ENCODE assay signal across 34 mouse cellular contexts in the genomic region with DNA sequence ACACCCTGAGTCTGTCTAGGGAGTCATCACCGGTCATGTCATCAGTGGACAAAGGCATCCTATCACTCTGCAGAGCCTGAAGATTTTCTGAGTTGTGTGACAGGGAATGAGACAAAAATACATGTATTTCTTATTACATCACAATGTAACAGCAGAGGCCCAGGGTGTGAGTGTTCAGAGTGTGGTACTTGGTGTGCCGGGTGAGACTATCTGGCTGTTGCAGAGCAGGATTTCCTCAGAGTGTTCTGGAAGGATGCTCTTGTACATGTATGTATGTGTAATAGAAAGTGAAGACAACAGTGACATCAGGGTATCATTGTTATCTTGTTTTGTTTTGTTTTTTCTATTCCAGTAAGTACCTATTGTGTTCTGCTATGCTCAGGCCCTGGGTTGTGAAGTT.
"Had no signal": no experiment of that assay in that cellular context is flagged by ENCODE, and none has a peak within 500 bp of the region (broad histone marks: within the 10 kb centered on the region; RNA-seq: fewer than 3 reads in every experiment).

No protein-coding gene starts in this region.

- H3K4me3 ChIP-seq: heart, embryonic 10.5 days; heart, embryonic 12.5 days; heart, embryonic 13.5 days; heart, embryonic 15.5 days; hindbrain, embryonic 10.5 days; hindbrain, embryonic 12.5 days; hindbrain, embryonic 13.5 days; hindbrain, embryonic 15.5 days; intestine, embryonic 15.5 days; kidney, embryonic 15.5 days; layer of hippocampus, adult 2 months had no signal

- H3K9me3 ChIP-seq: heart, embryonic 10.5 days; heart, embryonic 15.5 days; hindbrain, embryonic 12.5 days; hindbrain, embryonic 13.5 days; hindbrain, embryonic 15.5 days; intestine, embryonic 15.5 days; kidney, embryonic 15.5 days had no signal

- H3K27ac ChIP-seq: heart, embryonic 10.5 days; heart, embryonic 13.5 days; heart, embryonic 15.5 days; hindbrain, embryonic 10.5 days; hindbrain, embryonic 12.5 days; hindbrain, embryonic 13.5 days; hindbrain, embryonic 14.5 days; hindbrain, embryonic 15.5 days; hindbrain, postnatal 0 days; intestine, embryonic 15.5 days; kidney, embryonic 15.5 days; kidney, postnatal 0 days; layer of hippocampus, adult 2 months had no signal

- H3K9ac ChIP-seq: heart, embryonic 12.5 days; heart, embryonic 13.5 days; heart, embryonic 15.5 days; hindbrain, embryonic 12.5 days; hindbrain, embryonic 13.5 days; hindbrain, embryonic 14.5 days; hindbrain, embryonic 15.5 days; intestine, embryonic 15.5 days; kidney, embryonic 15.5 days had no signal

- H3K36me3 ChIP-seq: heart, embryonic 10.5 days; heart, embryonic 12.5 days; heart, embryonic 13.5 days; heart, embryonic 15.5 days; hindbrain, embryonic 10.5 days; hindbrain, embryonic 12.5 days; hindbrain, embryonic 13.5 days; hindbrain, embryonic 15.5 days; intestine, embryonic 15.5 days; kidney, embryonic 15.5 days had no signal

- ATAC-seq: inflammation-experienced regulatory T-cells, adult 6 months; intestine, embryonic 15.5 days; intestine, embryonic 16.5 days; intestine, postnatal 0 days had no signal

- DNase-seq: heart, postnatal 10 days; heart, postnatal 14 days; heart, postnatal 36 days; heart, postnatal 4 days; kidney, adult 11 months; kidney, adult 18-20 months; kidney, adult 2 months; kidney, adult 8-10 months; kidney, adult 9 months; kidney, postnatal 10 days; kidney, postnatal 14 days; kidney, postnatal 25 days; kidney, postnatal 36 days; kidney, postnatal 4 days; layer of hippocampus, adult 9-11 months; layer of hippocampus, postnatal 36 days had no signal

- H3K27me3 ChIP-seq: heart, embryonic 12.5 days; heart, embryonic 13.5 days; heart, embryonic 15.5 days; hindbrain, embryonic 12.5 days; hindbrain, embryonic 13.5 days; hindbrain, embryonic 15.5 days; intestine, embryonic 15.5 days; kidney, embryonic 15.5 days had no signal

- H3K4me2 ChIP-seq: heart, embryonic 11.5 days; heart, embryonic 12.5 days; heart, embryonic 13.5 days; heart, embryonic 15.5 days; hindbrain, embryonic 12.5 days; hindbrain, embryonic 13.5 days; hindbrain, embryonic 14.5 days; hindbrain, embryonic 15.5 days; intestine, embryonic 15.5 days; kidney, embryonic 15.5 days had no signal
